Comparison of ENCODE assay signal across 14 mouse cellular contexts in genomic region chr7:139461344-139461743, GRCm38 (mm10).
"Had no signal": no experiment of that assay in that cellular context is flagged by ENCODE, and none has a peak within 500 bp of the region (broad histone marks: within the 10 kb centered on the region; RNA-seq: fewer than 3 reads in every experiment).

No protein-coding gene starts in this region.

- H3K36me3 ChIP-seq: limb, embryonic 13.5 days; midbrain, embryonic 10.5 days; midbrain, embryonic 15.5 days; neural tube, embryonic 13.5 days had no signal

- DNase-seq: kidney, adult 9 months; left cerebral cortex, postnatal 4 days; lung, adult 18-20 months; lung, postnatal 4 days; retina, postnatal 1 day; right cerebral cortex, postnatal 4 days; thymus, adult 18-20 months; thymus, postnatal 14 days had no signal

- H3K27me3 ChIP-seq: limb, embryonic 13.5 days; midbrain, embryonic 15.5 days; neural tube, embryonic 13.5 days had no signal

- ATAC-seq: midbrain, embryonic 15.5 days had no signal

- H3K9me3 ChIP-seq: limb, embryonic 13.5 days; midbrain, embryonic 10.5 days; midbrain, embryonic 15.5 days; neural tube, embryonic 13.5 days had no signal

- H3K4me2 ChIP-seq: limb, embryonic 13.5 days; midbrain, embryonic 15.5 days; neural tube, embryonic 13.5 days had no signal

- H3K9ac ChIP-seq: limb, embryonic 13.5 days; liver, embryonic 14.5 days; midbrain, embryonic 15.5 days; neural tube, embryonic 13.5 days had no signal

- H3K27ac ChIP-seq: kidney, postnatal 0 days; limb, embryonic 13.5 days; liver, embryonic 14.5 days; midbrain, embryonic 10.5 days; midbrain, embryonic 15.5 days; neural tube, embryonic 13.5 days had no signal

- H3K4me1 ChIP-seq: neural tube, embryonic 13.5 days had no signal

- H3K4me3 ChIP-seq: limb, embryonic 13.5 days; midbrain, embryonic 10.5 days; midbrain, embryonic 15.5 days; neural tube, embryonic 13.5 days had no signal
